Mouse (Mus musculus) liver, postnatal 0 days (tissue): ENCODE results near the gene Syvn1.

ENCODE experiments used
- CTCF ChIP-seq: sonication (generic); IDR thresholded peaks from 2 replicates; pipeline ENCODE4 v1.5.1; 2016; ENCODE audit warnings: antibody characterized with exemption, low read depth
- EP300 ChIP-seq: IDR thresholded peaks from 2 replicates; pipeline ENCODE4 v1.6.1; 2016; ENCODE audit warnings: antibody characterized with exemption, low read depth, mild to moderate bottlenecking

DNA sequence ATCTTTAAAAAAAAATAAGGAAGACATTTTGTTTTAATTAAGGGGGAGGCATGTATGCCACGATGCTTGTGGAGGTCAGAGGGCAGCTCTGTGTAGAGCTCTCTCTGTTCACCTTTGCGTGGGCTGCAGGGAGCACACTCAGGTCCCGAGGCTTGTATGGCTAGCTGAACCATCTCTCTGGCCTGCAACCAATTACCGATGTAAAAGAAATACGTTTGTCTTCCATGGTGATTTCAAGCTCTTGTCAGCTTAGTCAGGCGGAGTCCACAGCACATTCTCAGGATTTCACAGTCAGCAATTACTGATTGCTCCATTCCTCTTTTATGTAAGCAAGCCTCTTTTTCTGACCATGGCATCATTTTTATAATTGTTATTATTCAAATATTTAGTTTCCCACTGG, 54.8 kb downstream of the Syvn1 start:
- TF ChIP-seq CTCF (no peak), EP300 (no peak)
